Mouse (Mus musculus) c-Kit-negative CD71-positive TER-119-positive erythroid progenitor cells, embryonic 14.5 days (primary cell): ENCODE data around the gene Adsl.

Source experiments
- DNase-seq: peaks from one replicate; pipeline ENCODE4 v3.0.0-alpha.2; 2013; ENCODE audit warnings: low read depth, low spot score

Gene Adsl

GRCm38 (mm10) chr15:81006127-81006735 is 57.9 kb downstream of the Adsl start:
- DNase-seq, result no peak

- DNase-seq, result no peak
Observed at GRCm38 (mm10) chr15:81007339-81007738, 59.0 kb downstream of the Adsl start.

GRCm38 (mm10) chr15:81007905-81008304 is 59.6 kb downstream of the Adsl start:
- no peak for DNase-seq

GRCm38 (mm10) chr15:81008689-81009123 is 60.4 kb downstream of the Adsl start:
- DNase-seq, result no peak

- no peak for DNase-seq
Observed at GRCm38 (mm10) chr15:81010114-81010513, 61.8 kb downstream of the Adsl start.

- no peak for DNase-seq
Observed at GRCm38 (mm10) chr15:81011523-81011922, 63.2 kb downstream of the Adsl start.

- no peak for DNase-seq
Observed at GRCm38 (mm10) chr15:81012359-81012758, 64.1 kb downstream of the Adsl start.

GRCm38 (mm10) chr15:81013186-81013585 is 64.9 kb downstream of the Adsl start:
- DNase-seq, result no peak

GRCm38 (mm10) chr15:81015068-81015744 is 66.9 kb downstream of the Adsl start:
- DNase-seq, result no peak

GRCm38 (mm10) chr15:81016488-81016887 is 68.2 kb downstream of the Adsl start:
- no peak for DNase-seq

- no peak for DNase-seq
Observed at GRCm38 (mm10) chr15:81017308-81017707, 69.0 kb downstream of the Adsl start.
